Mouse (Mus musculus): ENCODE data around the gene Msl2. TPM values are rescaled to one million over a fixed set of nuclear protein-coding genes. Genes with fewer than 3 reads are reported as not detected.

Msl2 gene
- total RNA-seq, 2 experiments from 2014 or later = 63.0 to 63.5 TPM

DNA sequence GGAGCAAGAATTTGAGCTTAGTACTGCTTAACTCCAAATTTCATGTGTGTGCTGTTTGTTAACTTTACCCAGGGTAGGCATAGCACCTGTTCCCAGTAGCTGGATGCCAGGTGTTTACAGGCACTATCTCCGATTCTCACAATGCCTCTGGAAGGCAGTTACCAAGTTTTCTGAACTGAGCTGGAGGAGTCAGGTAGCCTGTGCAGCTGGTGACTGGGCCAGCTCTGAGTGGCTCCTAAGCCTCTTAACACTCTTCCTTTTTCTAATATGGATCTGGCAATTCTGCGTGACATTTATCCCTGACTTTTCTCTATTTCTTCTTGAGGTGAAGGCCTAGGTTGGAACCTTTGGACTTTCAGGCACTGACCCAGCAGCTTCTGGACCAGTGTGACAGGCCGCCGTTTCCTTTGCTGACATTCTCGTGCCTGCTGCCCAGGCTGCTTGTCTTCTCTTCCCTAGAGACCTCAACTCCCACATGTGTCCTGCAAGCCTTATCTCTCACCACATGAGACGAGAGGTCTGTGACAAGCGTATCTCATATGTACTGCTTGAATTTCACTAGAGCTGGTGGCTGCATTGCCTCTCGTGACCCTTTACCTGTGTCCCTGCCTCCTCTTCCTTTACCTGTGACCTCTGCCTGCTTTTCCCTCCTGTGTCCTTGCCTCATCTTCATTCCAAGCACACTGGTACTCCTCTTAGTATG lies 40.4 kb downstream of the Msl2 start:
- no peak for DNase-seq (ENCODE audit: low spot score in 2 of 2)

DNA sequence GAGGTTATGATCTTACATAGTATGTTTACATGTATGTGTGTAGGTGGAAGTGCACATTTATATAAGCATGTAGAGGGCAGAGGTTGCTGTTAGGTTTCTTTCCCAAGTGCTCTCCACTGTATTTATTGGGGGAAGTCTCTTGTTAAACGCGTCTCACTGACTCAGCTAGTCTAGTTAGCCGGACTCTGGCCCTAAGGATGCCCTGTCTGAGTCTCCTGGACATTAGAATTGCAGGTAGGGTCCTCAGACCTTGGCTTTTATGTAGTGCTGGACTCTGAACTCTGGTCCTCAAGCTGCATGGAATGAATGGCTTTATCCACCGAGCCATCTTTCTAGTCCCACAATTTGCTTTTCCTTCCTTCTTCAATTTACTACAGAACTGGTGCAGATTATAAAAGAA lies 69.7 kb downstream of the Msl2 start:
- DNase-seq (ENCODE audit: low spot score in 2 of 2) = no peak

DNA sequence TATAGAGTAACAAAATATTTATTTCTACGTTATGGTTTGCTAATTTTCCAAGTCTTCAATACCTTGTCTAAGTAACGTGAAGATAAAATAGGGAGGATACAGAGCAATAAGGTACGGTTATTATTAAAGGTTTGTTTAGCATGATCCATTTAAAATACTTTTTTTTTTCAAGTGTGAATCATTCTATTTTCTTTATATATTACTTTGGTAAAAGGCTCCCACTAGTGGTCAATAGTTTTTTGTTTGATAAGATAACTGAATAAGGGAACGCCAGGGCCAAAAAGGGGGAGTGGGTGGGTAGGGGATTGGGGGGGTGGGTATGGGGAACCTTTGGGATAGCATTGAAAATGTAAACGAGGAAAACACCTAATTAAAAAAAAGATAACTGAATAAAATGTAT lies 79.0 kb downstream of the Msl2 start:
- DNase-seq (ENCODE audit: low spot score in 2 of 2) = no peak

Other genes with a start within 250 kb of the Msl2 start
- 10 to 100 TPM; 36.7 to 40.5 TPM for gene Pccb, start 39.2 kb upstream of the Msl2 start, total RNA-seq (2021)
- gene Ppp2r3a, start 177.7 kb downstream of the Msl2 start, total RNA-seq (2021) = 10 to 100 TPM; 21.6 to 24.1 TPM

Data from left cerebral cortex, adult 18-20 months (tissue).